Mouse (Mus musculus) lung, embryonic 16.5 days (tissue): ENCODE measurements around the gene Noxred1. TPM values are rescaled to one million over a fixed set of nuclear protein-coding genes. Genes with fewer than 3 reads are reported as not detected.

Experiments used
- ATAC-seq: fragments of 200-750 bp; cut with Nextera tagmentation; 2 replicates; pipeline ENCODE4 v1.8.0; 2017; ENCODE audit warnings: low read depth, mild to moderate bottlenecking, moderate library complexity
- H3K27ac ChIP-seq: fragments of 300-500 bp; sonication (generic); 2 replicates; pipeline ENCODE4 v1.5.1; 2014; ENCODE audit warnings: mild to moderate bottlenecking, control low read depth, low read length
- H3K27me3 ChIP-seq: fragments of 300-500 bp; sonication (generic); 2 replicates; pipeline ENCODE4 v1.6.1; 2014; ENCODE audit warnings: low read depth, low read length, mixed read lengths; ENCODE audit not compliant: control insufficient read depth, insufficient read depth
- H3K36me3 ChIP-seq: fragments of 300-500 bp; sonication (generic); 2 replicates; pipeline ENCODE4 v1.6.1; 2014; ENCODE audit warnings: low read length; ENCODE audit not compliant: control insufficient read depth, insufficient read depth
- H3K4me1 ChIP-seq: fragments of 300-500 bp; sonication (generic); replicated peaks from 2 replicates; pipeline ENCODE4 v1.6.1; 2014; ENCODE audit warnings: low read length, mixed read lengths; ENCODE audit not compliant: control insufficient read depth, insufficient read depth
- H3K4me2 ChIP-seq: fragments of 300-500 bp; sonication (generic); 2 replicates; pipeline ENCODE4 v1.6.1; 2014; ENCODE audit warnings: low read depth, low read length, control low read depth
- H3K4me3 ChIP-seq: fragments of 300-500 bp; sonication (generic); 2 replicates; pipeline ENCODE4 v1.5.1; 2014; ENCODE audit warnings: mild to moderate bottlenecking, low read length, control low read depth
- H3K9ac ChIP-seq: fragments of 300-500 bp; sonication (generic); 2 replicates; pipeline ENCODE4 v1.6.1; 2014; ENCODE audit warnings: low read length, control low read depth
- H3K9me3 ChIP-seq: fragments of 300-500 bp; sonication (generic); 2 replicates; pipeline ENCODE4 v1.6.1; 2016; ENCODE audit warnings: low read length; ENCODE audit not compliant: control insufficient read depth
- WGBS: fragments of 180-500 bp; shearing (Covaris S2); extraction: QIAGEN DNeasy Blood & Tissue Kit; methylation state at CpG from one replicate; pipeline ENCODE4 v1.1.7; 2014; 5-methylcytosine and 5-hydroxymethylcytosine counted together
- microRNA-seq: library from miRNA; unstranded; fragments of <30 nt; microRNA quantifications from one replicate; pipeline ENCODE4, GENCODE M21; 2016
- polyA plus RNA-seq: library from polyadenylated mRNA; unstranded; fragments of >200 nt; fragmentation: Nextera tagmentation; extraction: Ambion mirVana; gene quantifications from 2 replicates; pipeline ENCODE4 v1.2.1, GENCODE M21; 2015

Noxred1 gene
- polyA plus RNA-seq, 1 experiment from 2014 or later = 0.57 TPM

DNA sequence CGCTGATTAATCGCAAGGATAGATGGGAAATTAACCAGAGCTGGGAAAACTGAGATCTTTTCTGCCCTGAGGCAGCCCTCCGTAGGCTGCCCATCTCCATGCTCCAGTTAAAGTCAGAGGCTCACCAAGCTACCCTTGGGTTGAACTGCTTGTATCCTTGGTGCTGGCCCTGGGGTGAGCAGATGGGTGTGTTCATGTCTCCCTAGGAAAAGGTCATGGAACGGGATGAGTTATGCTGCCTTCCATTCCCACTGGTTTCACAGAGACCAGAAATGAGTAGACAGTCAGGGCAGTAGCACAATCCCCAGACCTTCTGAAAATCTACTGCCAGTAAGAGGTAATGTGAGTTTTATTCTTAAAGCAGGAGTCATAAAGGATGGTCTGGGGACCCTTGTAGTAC, 60.9 kb downstream of the Noxred1 start:
- Histone ChIP-seq H3K27me3 (no peaks in the 10 kb centered on the region), H3K4me1 (no peaks in the 10 kb centered on the region), H3K36me3 (peaks cover 6% of the 10 kb centered on the region; the same call in 1 of the 2 replicates), H3K27ac (no peak overlapping the region), H3K9ac (no peak overlapping the region), H3K9me3 (no peaks in the 10 kb centered on the region), H3K4me3 (no peak overlapping the region), H3K4me2 (no peak overlapping the region)
- WGBS = 91% methylated on average over 4 of the region's 4 CpGs
- ATAC-seq = no peak

DNA sequence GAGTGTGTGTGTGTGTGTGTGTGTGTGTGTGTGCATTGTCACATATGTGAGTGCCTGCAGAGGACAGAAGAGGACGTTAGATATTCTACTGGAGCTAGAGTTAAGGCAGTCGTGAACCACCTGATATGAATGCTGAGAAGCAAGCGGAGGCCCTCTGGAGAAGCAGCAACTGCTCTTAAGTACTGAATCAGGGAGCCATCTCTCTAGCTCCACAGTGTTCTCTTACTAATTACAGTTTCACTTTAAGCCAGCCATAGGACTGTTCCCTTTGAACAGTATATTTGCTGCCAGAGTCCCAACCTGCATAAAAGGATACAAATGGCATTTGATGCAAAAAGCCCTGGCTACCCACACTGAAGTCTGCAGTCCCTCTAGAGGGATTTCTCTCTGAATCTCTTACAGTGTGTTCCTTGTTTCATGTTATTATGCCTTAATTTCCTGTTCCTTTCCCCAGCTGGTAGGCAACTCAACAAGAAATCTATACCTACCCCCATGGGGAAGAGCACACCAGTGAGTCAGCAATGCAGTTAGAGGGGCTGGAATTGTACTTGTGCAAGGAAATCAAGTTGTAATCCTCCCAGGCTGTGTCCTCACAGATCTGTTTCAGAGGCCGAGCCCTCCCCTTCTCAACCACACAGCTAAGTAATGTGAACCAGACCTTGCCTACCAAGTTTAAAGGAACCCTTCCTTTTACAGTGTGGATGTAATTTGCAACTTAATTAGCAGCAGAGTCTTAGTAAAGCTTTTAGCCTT, 63.2 kb downstream of the Noxred1 start:
- no peak overlapping the region for H3K27ac ChIP-seq
- 62% methylated on average over 4 of the region's 4 CpGs for WGBS
- H3K4me1 ChIP-seq = no peaks in the 10 kb centered on the region
- H3K9ac ChIP-seq = no peak overlapping the region
- H3K9me3 ChIP-seq = no peaks in the 10 kb centered on the region
- ATAC-seq = no peak
- no peak overlapping the region for H3K4me2 ChIP-seq
- no peak overlapping the region for H3K4me3 ChIP-seq
- no peaks in the 10 kb centered on the region for H3K27me3 ChIP-seq
- H3K36me3 ChIP-seq = peaks cover 6% of the 10 kb centered on the region; the same call in 1 of the 2 replicates

Small RNAs within 50 kb of the gene (microRNA-seq; reads per million reads assigned to microRNA genes)
- not detected for gene Gm47293

Other genes starting within 250 kb of the Noxred1 start
- 0.14 and 0.15 TPM in 2 replicates for gene Zdhhc22, start 248.3 kb downstream of the Noxred1 start, polyA plus RNA-seq
- 0.13 TPM in 1 of 2 replicates, not detected in the other for gene Tmem63c, start 217.4 kb downstream of the Noxred1 start, polyA plus RNA-seq
- gene Ngb, start 136.2 kb downstream of the Noxred1 start, polyA plus RNA-seq = 6.4 and 6.6 TPM in 2 replicates
- 42.6 and 44.2 TPM in 2 replicates for gene Gstz1, start 91.6 kb downstream of the Noxred1 start, polyA plus RNA-seq
- gene Pomt2, start 90.8 kb downstream of the Noxred1 start, polyA plus RNA-seq = 15.6 and 15.9 TPM in 2 replicates
- 1.5 and 1.8 TPM in 2 replicates for gene Samd15, start 39.0 kb downstream of the Noxred1 start, polyA plus RNA-seq
- 2.4 and 2.7 TPM in 2 replicates for gene Tmed8, start 38.3 kb downstream of the Noxred1 start, polyA plus RNA-seq
- gene Vipas39, start 27.5 kb upstream of the Noxred1 start, polyA plus RNA-seq = 40.8 and 41.7 TPM in 2 replicates
- 202 and 207 TPM in 2 replicates for gene Ahsa1, start 27.7 kb upstream of the Noxred1 start, polyA plus RNA-seq
- 0.92 and 1.0 TPM in 2 replicates for gene Ism2, start 61.0 kb upstream of the Noxred1 start, polyA plus RNA-seq
- 97.4 and 108 TPM in 2 replicates for gene Sptlc2, start 149.6 kb upstream of the Noxred1 start, polyA plus RNA-seq
- 283 and 303 TPM in 2 replicates for gene Slirp, start 205.2 kb upstream of the Noxred1 start, polyA plus RNA-seq
- 50.1 and 52.3 TPM in 2 replicates for gene Alkbh1, start 205.3 kb upstream of the Noxred1 start, polyA plus RNA-seq
- 115 and 120 TPM in 2 replicates for gene Snw1, start 233.5 kb upstream of the Noxred1 start, polyA plus RNA-seq